Mouse (Mus musculus): Measurements from ENCODE around the gene Gm10031.

- TF ChIP-seq GATA1 (IDR thresholded peaks at IDR 0.05; ENCODE audit: borderline replicate concordance, low read length) (no peak), FLI1 (IDR thresholded peaks at IDR 0.05; ENCODE audit: low read length) (no peak)
These were observed 16.2 kb downstream of the Gm10031 start for GRCm38 (mm10) chr1:156539787-156540560.

All from megakaryocyte, embryonic 14.5 days (primary cell).